Mouse (Mus musculus) lung, postnatal 0 days (tissue): Measurements from ENCODE around the gene Kctd4. TPM values are rescaled to one million over a fixed set of nuclear protein-coding genes. Genes with fewer than 3 reads are reported as not detected.
"Not testable (repeated sequence)": the region's sequence is repeated elsewhere in the genome, so short reads cannot be mapped to it uniquely, and the experiment has no call there.

ENCODE experiments used
- ATAC-seq: fragments of 200-750 bp; cut with Nextera tagmentation; 2 replicates; pipeline ENCODE4 v1.8.0; 2017; ENCODE audit warnings: moderate library complexity
- DNase-seq: peaks from one replicate; pipeline ENCODE4 v3.0.0-alpha.2; 2016; ENCODE audit warnings: low spot score
- H3K27ac ChIP-seq: fragments of 300-500 bp; sonication (generic); 2 replicates; pipeline ENCODE4 v1.5.1; 2014; ENCODE audit warnings: antibody characterized with exemption, mild to moderate bottlenecking, low read length, mixed read lengths
- H3K27me3 ChIP-seq: fragments of 300-500 bp; sonication (generic); replicated peaks from 2 replicates; pipeline ENCODE4 v1.6.1; 2014; ENCODE audit warnings: low read length, mixed read lengths; ENCODE audit not compliant: insufficient read depth
- H3K36me3 ChIP-seq: fragments of 300-500 bp; sonication (generic); 2 replicates; pipeline ENCODE4 v1.6.1; 2014; ENCODE audit warnings: low read length, mixed read lengths; ENCODE audit not compliant: insufficient read depth
- H3K4me1 ChIP-seq: fragments of 300-500 bp; sonication (generic); 2 replicates; pipeline ENCODE4 v1.6.1; 2014; ENCODE audit warnings: antibody characterized with exemption, low read depth, low read length, mixed read lengths; ENCODE audit not compliant: insufficient read depth
- H3K4me2 ChIP-seq: fragments of 300-500 bp; sonication (generic); replicated peaks from 2 replicates; pipeline ENCODE4 v1.6.1; 2014; ENCODE audit warnings: low read depth, mild to moderate bottlenecking, low read length, moderate library complexity, mixed read lengths
- H3K4me3 ChIP-seq: fragments of 300-500 bp; sonication (generic); 2 replicates; pipeline ENCODE4 v1.5.1; 2014; ENCODE audit warnings: low read depth, low read length
- H3K9ac ChIP-seq: fragments of 300-500 bp; sonication (generic); replicated peaks from 2 replicates; pipeline ENCODE4 v1.6.1; 2014; ENCODE audit warnings: low read depth, mild to moderate bottlenecking
- H3K9me3 ChIP-seq: fragments of 300-500 bp; sonication (generic); 2 replicates; pipeline ENCODE4 v1.6.1; 2016; ENCODE audit warnings: low read length, mixed read lengths
- CTCF ChIP-seq: IDR thresholded peaks from 2 replicates; pipeline ENCODE4 v1.5.1; 2016; ENCODE audit warnings: antibody characterized with exemption, mild to moderate bottlenecking
- EP300 ChIP-seq: IDR thresholded peaks from 2 replicates; pipeline ENCODE4 v1.6.1; 2016; ENCODE audit warnings: antibody characterized with exemption, mild to moderate bottlenecking, control low read depth
- WGBS: fragments of 180-500 bp; shearing (Covaris S2); extraction: QIAGEN DNeasy Blood & Tissue Kit; methylation state at CpG from one replicate; pipeline ENCODE4 v1.1.7; 2014; 5-methylcytosine and 5-hydroxymethylcytosine counted together
- polyA plus RNA-seq: library from polyadenylated mRNA; unstranded; fragments of >200 nt; fragmentation: Nextera tagmentation; extraction: Ambion mirVana; gene quantifications from 2 replicates; pipeline ENCODE4 v1.2.1, GENCODE M21; 2015

Gene Kctd4
- 0.21 and 0.24 TPM in 2 replicates for polyA plus RNA-seq

- Histone ChIP-seq H3K4me3 (no peak within 1 kb of the TSS), H3K4me1 (no peaks in the 10 kb centered on the region), H3K9ac (no peak within 1 kb of the TSS), H3K36me3 (no peaks in the 10 kb centered on the region), H3K4me2 (no peak within 1 kb of the TSS), H3K27me3 (no peaks in the 10 kb centered on the region), H3K27ac (no peak within 1 kb of the TSS), H3K9me3 (no peaks in the 10 kb centered on the region)
- DNase-seq = no peak
- ATAC-seq = no peak
- WGBS = 88% methylated on average over 7 of the region's 7 CpGs
- TF ChIP-seq CTCF = no peak
These were observed at the start of gene Kctd4 for GRCm38 (mm10) chr14:75954766-75955165. Gene Kctd4, plus strand, starts transcription at chr14:75955009.

- no peak overlapping the region for H3K9ac ChIP-seq
These were observed 47.9 kb upstream of the Kctd4 start for GRCm38 (mm10) chr14:75906931-75907330.

DNA sequence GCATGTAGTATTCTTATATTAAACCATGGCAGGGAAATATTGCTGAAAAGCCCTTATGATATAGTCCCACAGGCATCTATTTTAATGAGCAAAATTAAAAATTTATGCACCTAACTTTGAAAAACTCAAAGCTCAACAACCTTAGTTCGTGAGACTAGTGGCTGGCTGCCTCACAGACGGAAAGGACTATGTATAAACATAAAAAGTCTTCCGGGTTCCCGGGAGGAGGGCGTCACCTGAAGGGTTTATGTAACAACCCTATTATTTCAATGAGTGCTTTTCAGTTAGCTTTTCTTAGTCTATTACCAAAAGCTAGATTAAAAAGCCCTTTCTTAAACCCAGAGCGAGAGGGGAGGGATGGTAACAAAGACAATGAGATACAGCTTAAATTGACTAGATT is 42.8 kb upstream of the Kctd4 start:
- ATAC-seq (peak; percentile 32; the same call in 1 of the 2 replicates), DNase-seq (peak; percentile 43)
- H3K27me3 ChIP-seq = no peaks in the 10 kb centered on the region
- H3K4me3 ChIP-seq = no peak overlapping the region
- no peaks in the 10 kb centered on the region for H3K36me3 ChIP-seq
- WGBS = 45% methylated on average over 6 of the region's 6 CpGs
- TF ChIP-seq EP300 (no peak), CTCF (no peak)
- H3K27ac ChIP-seq = no peak overlapping the region
- H3K4me1 ChIP-seq = no peaks in the 10 kb centered on the region; the same call in 1 of the 2 replicates
- H3K9ac ChIP-seq = no peak overlapping the region
- H3K9me3 ChIP-seq = no peaks in the 10 kb centered on the region
- no peak overlapping the region for H3K4me2 ChIP-seq

More at GRCm38 (mm10) chr14:75906931-75907330, 47.9 kb upstream of the Kctd4 start:
- peak; percentile 15 for DNase-seq
- Histone ChIP-seq H3K27ac (no peak overlapping the region), H3K4me3 (no peak overlapping the region), H3K36me3 (peaks cover 7% of the 10 kb centered on the region; the same call in 1 of the 2 replicates), H3K9me3 (no peaks in the 10 kb centered on the region), H3K4me1 (no peaks in the 10 kb centered on the region), H3K4me2 (no peak overlapping the region), H3K27me3 (no peaks in the 10 kb centered on the region)
- 71% methylated on average over 8 of the region's 8 CpGs for WGBS
- no peak for ATAC-seq
- TF ChIP-seq EP300 (no peak), CTCF (no peak)

- Histone ChIP-seq H3K4me1 (no peaks in the 10 kb centered on the region; the same call in 1 of the 2 replicates), H3K9ac (no peak overlapping the region), H3K36me3 (no peaks in the 10 kb centered on the region), H3K9me3 (no peaks in the 10 kb centered on the region), H3K27me3 (no peaks in the 10 kb centered on the region), H3K4me3 (no peak overlapping the region), H3K4me2 (no peak overlapping the region), H3K27ac (no peak overlapping the region)
- ATAC-seq (peak; percentile 49; the same call in 1 of the 2 replicates), DNase-seq (no peak)
- WGBS = 55% methylated on average over 2 of the region's 2 CpGs
- TF ChIP-seq CTCF (no peak), EP300 (no peak)
These were observed 42.1 kb upstream of the Kctd4 start for GRCm38 (mm10) chr14:75912665-75913064.

DNA sequence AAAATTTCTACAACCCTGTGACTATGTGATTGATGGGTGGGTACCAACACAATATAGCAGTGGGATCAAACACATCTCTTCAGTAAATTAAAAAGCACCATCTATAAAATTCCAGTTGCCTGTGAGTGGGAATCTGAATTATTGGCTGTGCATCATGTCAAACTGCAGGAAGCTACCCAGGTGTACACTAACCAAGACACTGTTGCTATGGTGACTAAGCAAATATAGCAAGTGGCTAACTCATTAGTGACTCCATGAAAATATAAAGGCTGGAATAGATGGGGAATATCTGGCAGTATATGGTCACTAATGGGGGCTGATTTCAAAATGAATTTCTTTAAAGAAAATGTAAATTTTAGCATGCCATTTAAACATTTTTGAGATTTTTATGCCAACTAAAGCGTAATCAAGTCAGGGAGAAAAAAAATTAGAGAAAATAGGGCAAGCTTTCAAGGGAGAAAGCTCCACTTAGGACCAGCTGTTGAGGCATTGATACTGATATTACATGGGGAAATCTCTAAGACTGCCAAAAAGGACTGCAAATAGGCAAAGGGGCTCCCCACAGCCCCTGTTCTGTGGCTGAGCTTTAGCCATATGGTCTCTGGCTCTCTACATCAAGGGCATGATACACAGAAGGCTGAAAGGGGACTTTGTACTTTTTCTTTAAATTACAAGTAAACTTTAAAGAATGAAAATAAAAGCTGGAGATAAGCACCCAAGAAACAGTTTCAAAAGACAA is 31.3 kb upstream of the Kctd4 start:
- Histone ChIP-seq H3K27ac (no peak overlapping the region), H3K9me3 (no peaks in the 10 kb centered on the region), H3K36me3 (no peaks in the 10 kb centered on the region), H3K27me3 (no peaks in the 10 kb centered on the region), H3K4me2 (no peak overlapping the region), H3K4me3 (no peak overlapping the region), H3K4me1 (no peaks in the 10 kb centered on the region), H3K9ac (no peak overlapping the region)
- DNase-seq (no peak), ATAC-seq (no peak)
- TF ChIP-seq EP300 = no peak
- no peak for TF ChIP-seq CTCF
- 93% methylated on average over 1 of the region's 1 CpGs for WGBS

GRCm38 (mm10) chr14:75929713-75930112 is 25.1 kb upstream of the Kctd4 start:
- 93% methylated on average over 8 of the region's 8 CpGs for WGBS
- not testable (repeated sequence) for H3K4me1 ChIP-seq

More at GRCm38 (mm10) chr14:75929713-75930112, 25.1 kb upstream of the Kctd4 start:
- H3K36me3 ChIP-seq, H3K4me3 ChIP-seq, DNase-seq, H3K27ac ChIP-seq, H3K9ac ChIP-seq, H3K27me3 ChIP-seq, H3K9me3 ChIP-seq, ATAC-seq, H3K4me2 ChIP-seq: not testable (repeated sequence)
